Mouse (Mus musculus): ENCODE measurements at regions not wholly inside any gene's neighbourhood (a gene's known extent, or its start where the extent isn't known, plus 50 kb on each side); places are given as distances from the start of the nearest gene placed in this dataset.

DNA sequence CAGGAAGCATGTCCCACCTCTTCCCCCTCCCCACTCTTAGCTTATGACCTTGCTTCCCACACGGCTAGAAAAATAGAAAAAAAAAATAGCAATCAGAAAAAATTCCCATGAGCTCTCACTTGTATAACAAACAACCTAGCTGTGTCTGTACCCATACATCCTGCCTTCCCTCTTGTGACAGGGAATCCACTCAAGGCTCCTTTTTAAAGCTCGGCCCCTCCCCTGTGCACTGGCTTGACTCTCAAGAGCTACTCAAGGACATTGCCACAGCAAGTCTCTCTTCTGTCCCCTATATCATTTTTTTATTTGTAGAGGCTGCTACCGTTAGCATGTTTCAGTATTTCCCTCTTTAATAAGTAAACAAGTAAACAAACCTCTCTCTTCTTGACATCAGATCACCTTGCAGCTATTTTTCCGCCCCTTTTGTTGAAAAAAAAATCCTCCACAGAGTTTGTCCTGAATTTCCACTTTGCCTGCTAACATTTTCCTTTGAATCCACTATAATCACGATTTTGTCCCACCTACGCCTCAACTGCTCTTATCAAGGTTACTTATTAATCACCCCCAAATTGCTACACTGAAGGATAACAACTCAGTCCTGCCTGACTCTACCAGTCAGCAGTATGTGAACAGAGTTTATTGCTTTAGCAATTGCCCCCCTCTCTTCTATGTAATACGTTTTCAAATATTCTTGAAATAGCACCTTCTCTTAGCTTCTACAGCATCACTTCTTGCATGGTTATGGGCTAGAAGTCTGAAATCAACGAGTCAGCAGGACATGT lies 61.8 kb upstream of the Gm6657 start:
- Histone ChIP-seq H3K4me3 (ENCODE audit: insufficient read depth in 1 of 2, low read depth in 1 of 2, low read length in 2 of 2, poor library complexity in 1 of 2, severe bottlenecking in 1 of 2) (no peak overlapping the region), H3K9ac (ENCODE audit: insufficient read depth, low read depth, low read length, poor library complexity, severe bottlenecking) (no peak overlapping the region), H3K4me1 (ENCODE audit: control insufficient read depth in 2 of 2, insufficient read depth in 2 of 2, low read length in 2 of 2, poor library complexity in 1 of 2) (no peaks in the 10 kb centered on the region), H3K9me3 (ENCODE audit: control insufficient read depth, insufficient read depth, low read depth, low read length) (no peaks in the 10 kb centered on the region), H3K27ac (ENCODE audit: insufficient read depth, low read depth, low read length, poor library complexity, severe bottlenecking) (no peak overlapping the region), H3K36me3 (ENCODE audit: control insufficient read depth, insufficient read depth, low read length, poor library complexity, severe bottlenecking) (no peaks in the 10 kb centered on the region)
- in situ Hi-C loops (cut with MboI; ENCODE audit: low sequenced_read_pairs in 2 of 2, unreplicated experiment in 2 of 2) = no loop called here
- TF ChIP-seq ZNF384 (IDR thresholded peaks at IDR 0.05; ENCODE audit: low read depth, low read length) (no peak), ZC3H11A (IDR thresholded peaks at IDR 0.05; ENCODE audit: borderline replicate concordance, low read depth, low read length) (no peak), CHD2 (IDR thresholded peaks at IDR 0.05; ENCODE audit: low read depth, low read length) (no peak), HCFC1 (IDR thresholded peaks at IDR 0.05; ENCODE audit: borderline replicate concordance, insufficient read depth, low read length) (no peak), MAFK (IDR thresholded peaks at IDR 0.05; ENCODE audit: insufficient read depth, low read depth, low read length) (no peak)
- no peak for DNase-seq (ENCODE audit: low read depth, low spot score)

DNA sequence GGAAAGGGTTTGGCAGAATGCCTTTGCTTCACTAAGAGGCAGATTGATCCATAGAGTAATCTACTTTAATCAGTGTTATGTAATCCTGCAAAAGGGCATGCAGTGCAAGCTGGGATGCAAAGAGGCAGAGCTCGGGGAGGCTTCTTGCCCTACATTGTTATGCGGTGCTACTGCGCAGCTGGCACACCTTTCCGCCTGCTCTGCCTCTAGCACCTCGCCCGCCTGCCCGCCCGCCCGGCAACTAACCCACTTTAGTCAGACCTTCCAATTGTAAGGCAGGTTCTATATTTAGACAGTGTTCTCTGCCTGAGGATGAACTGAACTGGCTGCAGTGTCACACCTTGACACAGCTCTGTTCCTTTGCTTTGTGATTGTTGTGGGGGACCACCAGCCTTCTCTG lies 60.7 kb upstream of the Gm6657 start:
- no peaks in the 10 kb centered on the region for H3K9me3 ChIP-seq (ENCODE audit: control insufficient read depth, insufficient read depth, low read depth, low read length)
- TF ChIP-seq CHD2 (IDR thresholded peaks at IDR 0.05; ENCODE audit: low read depth, low read length) = no peak
- TF ChIP-seq HCFC1 (IDR thresholded peaks at IDR 0.05; ENCODE audit: borderline replicate concordance, insufficient read depth, low read length) = no peak
- TF ChIP-seq ZNF384 (IDR thresholded peaks at IDR 0.05; ENCODE audit: low read depth, low read length) = no peak
- no peak for DNase-seq (ENCODE audit: low read depth, low spot score)
- no peak overlapping the region for H3K9ac ChIP-seq (ENCODE audit: insufficient read depth, low read depth, low read length, poor library complexity, severe bottlenecking)
- in situ Hi-C loops (cut with MboI; ENCODE audit: low sequenced_read_pairs in 2 of 2, unreplicated experiment in 2 of 2) = no loop called here
- no peaks in the 10 kb centered on the region for H3K36me3 ChIP-seq (ENCODE audit: control insufficient read depth, insufficient read depth, low read length, poor library complexity, severe bottlenecking)
- H3K4me1 ChIP-seq (ENCODE audit: control insufficient read depth in 2 of 2, insufficient read depth in 2 of 2, low read length in 2 of 2, poor library complexity in 1 of 2) = no peaks in the 10 kb centered on the region
- no peak overlapping the region for H3K4me3 ChIP-seq (ENCODE audit: insufficient read depth in 1 of 2, low read depth in 1 of 2, low read length in 2 of 2, poor library complexity in 1 of 2, severe bottlenecking in 1 of 2)
- no peak overlapping the region for H3K27ac ChIP-seq (ENCODE audit: insufficient read depth, low read depth, low read length, poor library complexity, severe bottlenecking)

DNA sequence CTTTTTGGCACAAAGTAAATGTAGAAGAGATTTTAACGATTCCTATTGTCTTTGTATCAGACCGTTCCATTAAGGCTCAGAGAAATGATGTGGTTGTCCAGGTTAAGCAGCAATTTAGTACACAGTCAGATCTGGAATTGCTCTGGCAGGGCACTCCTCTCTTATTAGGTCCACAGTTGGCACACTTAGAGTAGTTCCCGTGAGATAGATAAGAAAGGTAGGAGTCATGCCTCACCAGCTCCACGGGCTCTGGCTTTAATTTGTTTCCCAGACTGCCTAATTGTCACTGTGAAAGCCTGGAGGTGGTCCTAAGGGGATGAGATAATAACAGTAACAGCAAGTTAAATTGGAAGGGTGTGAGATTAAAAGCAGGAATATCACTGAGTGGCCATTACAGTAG lies 60.1 kb upstream of the Gm6657 start:
- no peak for DNase-seq (ENCODE audit: low read depth, low spot score)
- H3K9ac ChIP-seq (ENCODE audit: insufficient read depth, low read depth, low read length, poor library complexity, severe bottlenecking) = no peak overlapping the region
- H3K4me3 ChIP-seq (ENCODE audit: insufficient read depth in 1 of 2, low read depth in 1 of 2, low read length in 2 of 2, poor library complexity in 1 of 2, severe bottlenecking in 1 of 2) = no peak overlapping the region
- no peaks in the 10 kb centered on the region for H3K9me3 ChIP-seq (ENCODE audit: control insufficient read depth, insufficient read depth, low read depth, low read length)
- H3K36me3 ChIP-seq (ENCODE audit: control insufficient read depth, insufficient read depth, low read length, poor library complexity, severe bottlenecking) = no peaks in the 10 kb centered on the region
- H3K27ac ChIP-seq (ENCODE audit: insufficient read depth, low read depth, low read length, poor library complexity, severe bottlenecking) = no peak overlapping the region
- TF ChIP-seq MAFK (IDR thresholded peaks at IDR 0.05; ENCODE audit: insufficient read depth, low read depth, low read length) = no peak
- H3K4me1 ChIP-seq (ENCODE audit: control insufficient read depth in 2 of 2, insufficient read depth in 2 of 2, low read length in 2 of 2, poor library complexity in 1 of 2) = no peaks in the 10 kb centered on the region
- in situ Hi-C loops (cut with MboI; ENCODE audit: low sequenced_read_pairs in 2 of 2, unreplicated experiment in 2 of 2) = no loop called here

DNA sequence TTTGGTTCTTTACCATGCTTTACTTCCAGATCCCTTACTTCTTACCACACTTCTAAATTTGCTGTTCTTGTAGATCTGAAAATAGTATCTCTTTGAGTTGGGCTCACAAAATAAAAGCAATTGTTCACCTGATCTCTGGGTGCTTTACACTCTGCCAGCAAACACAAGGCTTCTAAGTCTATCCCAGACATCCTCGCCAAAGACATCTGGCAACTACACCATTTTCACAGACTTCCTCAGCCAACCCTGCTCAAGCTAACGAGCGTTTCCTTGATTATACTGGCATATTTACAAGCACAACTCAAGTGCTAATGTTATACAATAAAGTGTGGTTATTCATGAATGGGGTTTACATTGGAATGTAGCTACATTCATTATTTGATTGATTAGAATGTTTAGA lies 56.8 kb upstream of the Gm6657 start:
- Histone ChIP-seq H3K4me1 (ENCODE audit: control insufficient read depth in 2 of 2, insufficient read depth in 2 of 2, low read length in 2 of 2, poor library complexity in 1 of 2) (no peaks in the 10 kb centered on the region), H3K9ac (ENCODE audit: insufficient read depth, low read depth, low read length, poor library complexity, severe bottlenecking) (no peak overlapping the region), H3K4me3 (ENCODE audit: insufficient read depth in 1 of 2, low read depth in 1 of 2, low read length in 2 of 2, poor library complexity in 1 of 2, severe bottlenecking in 1 of 2) (no peak overlapping the region), H3K36me3 (ENCODE audit: control insufficient read depth, insufficient read depth, low read length, poor library complexity, severe bottlenecking) (no peaks in the 10 kb centered on the region), H3K27ac (ENCODE audit: insufficient read depth, low read depth, low read length, poor library complexity, severe bottlenecking) (no peak overlapping the region), H3K9me3 (ENCODE audit: control insufficient read depth, insufficient read depth, low read depth, low read length) (no peaks in the 10 kb centered on the region)
- in situ Hi-C loops (cut with MboI; ENCODE audit: low sequenced_read_pairs in 2 of 2, unreplicated experiment in 2 of 2) = no loop called here
- TF ChIP-seq HCFC1 (IDR thresholded peaks at IDR 0.05; ENCODE audit: borderline replicate concordance, insufficient read depth, low read length) (no peak), CHD2 (IDR thresholded peaks at IDR 0.05; ENCODE audit: low read depth, low read length) (no peak), MAFK (IDR thresholded peaks at IDR 0.05; ENCODE audit: insufficient read depth, low read depth, low read length) (no peak)
- no peak for DNase-seq (ENCODE audit: low read depth, low spot score)

DNA sequence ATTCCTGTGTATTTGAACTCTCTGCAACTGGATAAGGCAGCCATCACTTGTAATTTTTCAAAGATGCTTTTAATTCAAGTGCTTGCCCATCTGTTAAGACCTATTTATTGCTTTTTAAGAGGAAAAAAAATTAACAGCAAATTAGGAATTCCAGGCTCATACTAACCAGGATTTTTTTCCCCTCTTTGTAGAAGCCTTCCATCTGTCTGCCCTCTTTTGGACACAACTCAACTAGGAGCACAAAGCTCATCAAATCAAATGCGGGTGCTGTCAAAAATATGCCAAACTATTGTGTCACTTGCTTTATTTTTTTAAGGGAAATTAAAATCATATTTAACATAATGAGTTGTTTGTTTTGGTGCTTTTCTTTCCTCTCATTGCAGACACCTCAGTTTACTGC lies 55.6 kb upstream of the Gm6657 start:
- in situ Hi-C loops (cut with MboI; ENCODE audit: low sequenced_read_pairs in 2 of 2, unreplicated experiment in 2 of 2) = no loop called here
- no peak for TF ChIP-seq ZC3H11A (IDR thresholded peaks at IDR 0.05; ENCODE audit: borderline replicate concordance, low read depth, low read length)
- TF ChIP-seq HCFC1 (IDR thresholded peaks at IDR 0.05; ENCODE audit: borderline replicate concordance, insufficient read depth, low read length) = no peak
- no peak for TF ChIP-seq ZNF384 (IDR thresholded peaks at IDR 0.05; ENCODE audit: low read depth, low read length)
- no peak for TF ChIP-seq CHD2 (IDR thresholded peaks at IDR 0.05; ENCODE audit: low read depth, low read length)
- TF ChIP-seq MAFK (IDR thresholded peaks at IDR 0.05; ENCODE audit: insufficient read depth, low read depth, low read length) = no peak

More for the DNA sequence above, 55.6 kb upstream of the Gm6657 start:
- no peak for DNase-seq (ENCODE audit: low read depth, low spot score)
- Histone ChIP-seq H3K36me3 (ENCODE audit: control insufficient read depth, insufficient read depth, low read length, poor library complexity, severe bottlenecking) (no peaks in the 10 kb centered on the region), H3K9ac (ENCODE audit: insufficient read depth, low read depth, low read length, poor library complexity, severe bottlenecking) (no peak overlapping the region), H3K4me1 (ENCODE audit: control insufficient read depth in 2 of 2, insufficient read depth in 2 of 2, low read length in 2 of 2, poor library complexity in 1 of 2) (no peaks in the 10 kb centered on the region), H3K9me3 (ENCODE audit: control insufficient read depth, insufficient read depth, low read depth, low read length) (no peaks in the 10 kb centered on the region), H3K27ac (ENCODE audit: insufficient read depth, low read depth, low read length, poor library complexity, severe bottlenecking) (no peak overlapping the region), H3K4me3 (ENCODE audit: insufficient read depth in 1 of 2, low read depth in 1 of 2, low read length in 2 of 2, poor library complexity in 1 of 2, severe bottlenecking in 1 of 2) (no peak overlapping the region)
